Mouse (Mus musculus) adrenal gland, adult 18-20 months (tissue): ENCODE results near the gene Pik3r5. TPM values are rescaled to one million over a fixed set of nuclear protein-coding genes. Genes with fewer than 3 reads are reported as not detected.

ENCODE experiments used
- DNase-seq, 2 experiments: peaks; one replicate each; pipeline ENCODE4 v3.0.0; 2021 to 2022; ENCODE audit warnings: low spot score in 2 of 2
- total RNA-seq, 2 experiments: library from RNA; stranded (reverse); gene quantifications; 1 replicate in 1 of 2; 2 replicates in 1 of 2; pipeline ENCODE4 v1.2.3; 2021

Pik3r5 gene
- total RNA-seq, 2 experiments from 2014 or later = 1.6 to 3.0 TPM

- DNase-seq = no peak
Measured at GRCm38 (mm10) chr11:68519362-68519761, 87.4 kb downstream of the Pik3r5 start.

- DNase-seq = no peak
Measured at GRCm38 (mm10) chr11:68519815-68520214, 87.9 kb downstream of the Pik3r5 start.

- DNase-seq = no peak
Measured at GRCm38 (mm10) chr11:68520439-68520838, 88.5 kb downstream of the Pik3r5 start.

- no peak for DNase-seq
Measured at GRCm38 (mm10) chr11:68521352-68521751, 89.4 kb downstream of the Pik3r5 start.

- no peak for DNase-seq
Measured at GRCm38 (mm10) chr11:68526441-68526840, 94.5 kb downstream of the Pik3r5 start.

- DNase-seq = no peak
Measured at GRCm38 (mm10) chr11:68531066-68531806, 99.3 kb downstream of the Pik3r5 start.

- no peak for DNase-seq
Measured at GRCm38 (mm10) chr11:68531941-68532535, 100.1 kb downstream of the Pik3r5 start.

- no peak for DNase-seq
Measured at GRCm38 (mm10) chr11:68532773-68533172, 100.9 kb downstream of the Pik3r5 start.

GRCm38 (mm10) chr11:68533971-68534475 lies 102.1 kb downstream of the Pik3r5 start:
- DNase-seq = no peak

- DNase-seq = no peak
Measured at GRCm38 (mm10) chr11:68536026-68536425, 104.1 kb downstream of the Pik3r5 start.

GRCm38 (mm10) chr11:68536465-68536864 lies 104.5 kb downstream of the Pik3r5 start:
- DNase-seq = no peak

- no peak for DNase-seq
Measured at GRCm38 (mm10) chr11:68539621-68540020, 107.7 kb downstream of the Pik3r5 start.

GRCm38 (mm10) chr11:68544554-68544953 lies 112.6 kb downstream of the Pik3r5 start:
- DNase-seq = no peak

- DNase-seq = no peak
Measured at GRCm38 (mm10) chr11:68545172-68545571, 113.3 kb downstream of the Pik3r5 start.

- DNase-seq = no peak
Measured at GRCm38 (mm10) chr11:68545682-68546222, 113.8 kb downstream of the Pik3r5 start.

Other genes starting within 250 kb of the Pik3r5 start
- 10 to 100 TPM; 13.8 to 14.1 TPM for gene Ntn1, start 31.3 kb upstream of the Pik3r5 start, total RNA-seq
- gene Pik3r6, start 70.9 kb downstream of the Pik3r5 start, total RNA-seq = 1 to 10 TPM; 2.8 to 3.2 TPM
- not detected for gene Mfsd6l, start 124.1 kb downstream of the Pik3r5 start, total RNA-seq
- gene Ccdc42, start 154.9 kb downstream of the Pik3r5 start, total RNA-seq = under 1 TPM in 1 of 2 experiments, not detected in 1; 0.42 TPM